Mouse (Mus musculus): ENCODE measurements at regions not wholly inside any gene's neighbourhood (a gene's known extent, or its start where the extent isn't known, plus 50 kb on each side); places are given as distances from the start of the nearest gene placed in this dataset.
A peak's percentile ranks its signal among the peaks of the same experiment; 100 is the strongest.
"Not testable (repeated sequence)": the region's sequence is repeated elsewhere in the genome, so short reads cannot be mapped to it uniquely, and the experiment has no call there.

DNA sequence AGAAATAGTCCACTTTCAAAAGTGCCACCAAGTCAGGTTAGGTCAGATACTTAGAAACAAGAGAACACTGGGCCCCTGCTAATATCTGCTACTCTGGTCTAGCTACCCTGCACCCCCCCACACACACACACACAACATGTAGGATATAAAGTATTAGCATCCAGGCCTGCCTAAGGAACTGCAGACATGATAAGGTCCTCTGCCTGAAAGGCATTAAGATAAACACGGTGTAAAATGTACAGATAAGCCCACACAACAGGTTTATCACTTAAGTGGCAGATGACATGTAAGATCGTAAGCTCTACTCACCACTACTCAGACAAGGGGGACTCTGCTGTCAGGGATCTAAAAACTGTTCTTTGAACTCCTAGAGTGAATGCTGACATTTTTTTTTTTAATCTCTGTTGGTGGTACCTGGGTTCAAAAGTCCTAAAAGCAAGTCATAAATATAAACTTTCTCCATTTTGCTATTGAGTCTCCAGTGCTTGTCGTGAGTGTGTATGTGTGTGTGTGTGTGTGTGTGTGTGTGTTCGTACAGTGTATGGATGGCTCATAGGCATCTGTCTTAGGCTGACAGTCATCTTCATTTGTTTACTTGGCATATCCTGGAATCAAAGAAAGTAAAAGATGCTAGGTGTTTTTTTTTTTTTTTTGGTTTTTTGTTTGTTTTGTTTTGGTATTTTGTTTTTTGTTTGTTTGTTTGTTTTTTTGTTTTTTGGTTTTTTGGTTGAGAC lies 52.2 kb downstream of the Gm9817 start:
- intact Hi-C loops (cut with DNase I): no loop called here
- DNase-seq (ENCODE audit: low spot score in 2 of 2): no peak

DNA sequence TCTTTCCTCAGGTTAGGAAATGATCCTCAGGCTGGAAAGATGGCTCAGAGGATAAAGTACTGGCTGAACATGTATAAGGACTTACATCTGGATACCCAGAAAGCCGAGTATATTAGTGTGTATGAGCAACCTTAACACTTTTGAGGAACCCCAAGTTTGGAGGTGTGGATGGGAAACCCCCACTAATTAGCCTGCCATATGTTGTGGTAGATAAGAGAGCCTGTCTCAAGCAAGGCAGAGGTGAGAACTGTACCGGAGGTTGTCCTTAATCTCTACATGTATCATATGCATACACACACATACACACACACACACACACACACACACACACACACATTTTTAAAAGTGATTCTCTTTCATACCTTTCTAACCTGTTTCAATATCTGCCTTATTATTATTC lies 62.1 kb downstream of the Gm9817 start:
- intact Hi-C loops (cut with DNase I): no loop called here
- no peak for DNase-seq (ENCODE audit: low spot score in 2 of 2)

DNA sequence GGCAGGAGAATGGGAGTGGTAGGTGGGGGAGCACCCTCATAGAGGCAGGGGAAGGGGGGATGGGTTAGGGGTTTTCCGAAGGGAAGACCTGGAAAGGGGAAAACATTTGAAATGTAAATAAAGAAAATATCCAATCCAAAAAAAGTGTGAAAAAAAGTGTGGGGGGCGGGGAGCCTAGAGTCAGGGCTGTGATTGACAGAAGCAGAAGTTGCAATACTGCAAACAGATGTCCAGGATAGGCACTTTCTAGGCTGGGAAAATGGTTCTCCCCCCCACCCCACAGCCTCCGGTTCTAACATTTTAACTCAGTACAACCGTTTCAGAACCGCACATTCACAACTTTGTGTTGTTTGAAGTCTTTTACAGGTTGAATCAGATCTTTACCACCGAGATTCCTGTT lies 66.6 kb downstream of the Gm9817 start:
- no peak for DNase-seq (ENCODE audit: low spot score in 2 of 2)

DNA sequence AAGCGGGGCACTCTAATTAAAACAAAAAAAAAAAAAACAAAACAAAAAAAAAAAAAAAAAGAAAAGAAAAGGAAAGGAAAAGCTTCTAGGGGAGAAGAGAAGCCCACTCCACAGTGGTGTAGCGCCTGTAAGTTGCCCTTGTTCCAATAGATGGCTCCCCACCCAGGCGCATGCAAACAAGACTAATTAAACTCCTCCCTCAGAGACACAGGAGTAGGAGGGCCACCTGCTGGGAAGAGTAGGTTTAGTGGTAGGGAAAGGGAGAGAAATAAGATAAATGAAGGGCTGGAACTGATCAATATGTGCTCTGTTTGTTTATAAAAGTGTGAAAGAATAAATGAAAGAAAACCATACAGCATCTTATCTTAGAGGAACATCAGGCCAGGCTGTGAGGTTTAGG lies 77.7 kb downstream of the Gm9817 start:
- intact Hi-C loops (cut with DNase I): no loop called here
- DNase-seq (ENCODE audit: low spot score in 2 of 2): no peak

More for the DNA sequence above, 66.6 kb downstream of the Gm9817 start:
- intact Hi-C loops (cut with DNase I): no loop called here

DNA sequence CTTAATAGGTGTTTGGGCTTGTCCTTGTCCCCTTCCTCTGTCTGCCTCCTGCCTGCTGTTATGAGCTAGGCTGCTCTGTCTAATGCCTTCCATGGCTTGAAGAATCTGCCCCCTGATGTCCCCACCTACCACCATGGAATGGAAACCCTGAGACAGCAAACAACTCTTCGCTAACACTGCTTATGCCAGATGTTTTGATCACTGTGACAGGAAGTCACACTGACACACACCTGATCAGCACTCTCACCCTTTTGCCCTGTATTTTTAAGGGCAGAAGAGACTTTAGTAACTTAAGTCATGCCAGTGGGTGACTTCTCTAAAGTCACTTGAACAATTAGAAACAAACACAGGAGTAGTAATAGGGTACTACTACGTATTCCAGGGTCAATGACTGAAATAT lies 78.5 kb downstream of the Gm9817 start:
- intact Hi-C loops (cut with DNase I): no loop called here
- no peak for DNase-seq (ENCODE audit: low spot score in 2 of 2)

DNA sequence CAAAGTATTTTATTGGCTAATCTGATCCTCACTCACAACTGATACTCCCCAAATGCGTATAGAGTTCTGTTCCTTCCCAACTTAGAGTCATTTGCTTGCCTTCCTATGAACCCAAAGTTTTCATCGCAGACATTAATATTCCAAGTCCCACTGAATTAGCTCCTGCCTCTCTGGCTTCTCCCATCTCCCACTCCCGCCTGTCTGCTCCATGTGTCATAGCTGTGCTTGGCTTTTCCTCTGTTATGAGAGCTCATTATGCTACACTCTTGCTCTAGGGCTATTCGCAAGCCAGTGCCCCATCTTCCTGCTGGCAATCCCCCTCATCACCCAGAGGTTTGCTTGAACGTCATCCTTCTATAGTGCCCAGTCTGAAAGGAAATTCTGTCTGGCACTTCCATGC lies 81.8 kb downstream of the Gm9817 start:
- intact Hi-C loops (cut with DNase I): no loop called here

DNA sequence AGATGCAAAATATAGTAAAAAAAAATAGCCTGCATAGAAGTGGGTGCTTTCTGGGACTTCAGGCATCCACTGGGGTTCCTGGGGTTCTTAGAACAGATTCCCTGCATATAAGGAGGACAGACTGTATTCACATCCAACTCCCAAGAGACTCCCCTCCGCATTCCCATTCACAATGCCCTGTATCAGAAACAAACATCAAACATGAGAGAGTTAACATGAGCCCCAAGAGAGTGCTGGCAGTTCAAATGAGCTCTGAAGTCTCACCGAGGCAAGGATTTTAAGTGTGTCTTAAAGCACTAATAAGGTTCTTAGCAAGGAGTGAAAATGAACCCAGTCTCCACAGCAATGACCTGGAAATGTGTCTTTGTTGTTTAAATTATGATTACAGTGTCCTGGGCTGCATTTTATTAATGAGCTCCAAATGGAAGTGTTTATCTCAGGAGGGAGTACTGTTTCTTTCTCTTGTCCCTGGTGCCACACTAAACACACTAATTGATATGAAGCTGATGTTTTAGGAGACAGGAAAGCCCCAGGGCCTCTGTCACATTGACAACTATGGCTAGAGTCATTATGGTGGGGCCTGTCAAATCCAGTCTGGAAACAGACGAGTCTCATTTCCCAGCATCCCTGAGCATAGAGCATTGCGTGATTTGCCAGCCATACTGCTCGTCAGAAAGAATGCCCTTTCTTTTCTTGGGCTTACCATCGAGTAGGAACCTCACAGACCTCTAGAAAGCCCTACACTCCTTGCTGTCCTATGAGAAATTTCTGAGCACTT lies 85.7 kb downstream of the Gm9817 start:
- intact Hi-C loops (cut with DNase I): no loop called here
- no peak for DNase-seq (ENCODE audit: low spot score in 2 of 2)

More for the DNA sequence above, 81.8 kb downstream of the Gm9817 start:
- no peak for DNase-seq (ENCODE audit: low spot score in 2 of 2)

DNA sequence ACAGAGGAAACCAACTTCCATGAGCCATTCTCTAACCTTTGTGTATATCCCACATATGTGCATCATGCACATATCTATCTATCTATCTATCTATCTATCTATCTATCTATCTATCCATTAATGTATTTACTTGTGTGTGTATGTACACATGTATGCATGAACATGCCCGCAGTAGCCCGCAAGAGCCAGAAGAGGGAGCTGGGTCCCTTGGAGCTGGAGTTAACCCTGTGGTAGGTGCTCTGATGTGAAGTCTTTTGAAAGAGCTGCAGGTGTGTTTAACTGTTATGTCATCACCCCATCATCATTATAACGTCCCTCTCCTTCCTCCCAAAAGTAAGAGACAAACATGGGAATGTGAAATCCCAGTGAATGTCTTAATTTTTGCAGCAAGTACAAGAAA lies 86.7 kb downstream of the Gm9817 start:
- intact Hi-C loops (cut with DNase I): no loop called here
- DNase-seq (ENCODE audit: low spot score in 2 of 2): no peak

DNA sequence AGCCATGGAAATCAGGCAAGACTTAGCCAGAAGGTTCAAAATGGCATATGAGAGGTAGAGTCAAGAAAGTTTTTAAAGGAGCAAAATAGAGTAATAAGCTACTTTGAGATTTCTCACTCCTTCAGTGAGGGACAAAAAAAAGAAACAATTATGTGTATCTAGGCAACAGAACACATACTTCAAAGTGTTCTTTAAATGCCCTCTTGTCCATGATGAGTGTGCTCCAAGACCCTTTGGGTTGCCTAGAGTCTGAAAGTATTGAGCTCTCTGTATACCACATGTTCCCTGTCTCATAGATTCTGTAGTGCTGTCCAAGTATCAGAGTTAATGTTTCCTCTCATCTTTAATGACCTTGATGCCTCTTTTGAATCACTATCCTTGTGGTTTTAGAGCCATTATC lies 91.2 kb downstream of the Gm9817 start:
- DNase-seq (ENCODE audit: low spot score in 2 of 2): no peak
- intact Hi-C loops (cut with DNase I): no loop called here

DNA sequence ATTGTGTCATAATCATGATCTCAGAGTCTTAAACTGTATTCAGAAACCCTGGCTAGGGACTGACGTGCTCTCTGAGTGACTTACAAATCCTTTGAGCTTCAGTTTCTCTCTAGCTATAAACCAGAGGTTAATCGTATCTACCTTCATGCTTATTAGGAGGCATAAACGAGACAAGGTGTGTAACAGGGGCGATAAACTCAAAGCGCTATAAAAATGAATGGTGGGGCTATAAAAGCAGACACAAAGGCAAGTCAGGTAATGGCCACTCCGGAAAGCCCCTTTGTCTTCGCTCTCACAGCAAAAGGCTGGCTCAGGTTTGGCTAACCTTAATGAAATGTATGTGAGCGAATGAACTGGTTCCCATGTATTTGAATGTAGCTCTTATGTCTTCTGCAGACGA lies 94.6 kb downstream of the Gm9817 start:
- no peak for DNase-seq (ENCODE audit: low spot score in 2 of 2)
- intact Hi-C loops (cut with DNase I): no loop called here

DNA sequence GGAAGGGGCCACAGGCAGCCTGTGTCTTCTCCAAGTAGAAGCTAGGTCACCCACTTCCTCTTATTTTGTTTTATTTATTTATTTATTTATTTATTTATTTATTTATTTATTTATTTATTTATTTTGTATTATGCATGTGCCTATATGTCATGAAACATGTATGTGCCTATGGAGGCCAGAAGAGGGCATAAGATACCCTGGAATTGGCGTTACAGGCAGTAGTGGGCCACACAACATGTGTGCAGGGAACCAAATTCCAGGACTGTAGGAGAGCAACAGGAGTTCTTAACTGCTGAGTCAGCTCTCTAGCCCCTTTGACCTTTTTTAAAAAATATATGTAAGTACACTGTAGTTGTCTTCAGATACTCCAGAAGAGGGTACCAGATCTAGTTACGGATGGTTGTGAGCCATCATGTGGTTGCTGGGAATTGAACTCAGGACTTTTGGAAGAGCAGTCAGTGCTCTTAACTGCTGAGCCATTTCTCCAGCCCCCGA lies 97.3 kb downstream of the Gm9817 start:
- DNase-seq (ENCODE audit: low spot score in 2 of 2); intact Hi-C loops (cut with DNase I): not testable (repeated sequence)

DNA sequence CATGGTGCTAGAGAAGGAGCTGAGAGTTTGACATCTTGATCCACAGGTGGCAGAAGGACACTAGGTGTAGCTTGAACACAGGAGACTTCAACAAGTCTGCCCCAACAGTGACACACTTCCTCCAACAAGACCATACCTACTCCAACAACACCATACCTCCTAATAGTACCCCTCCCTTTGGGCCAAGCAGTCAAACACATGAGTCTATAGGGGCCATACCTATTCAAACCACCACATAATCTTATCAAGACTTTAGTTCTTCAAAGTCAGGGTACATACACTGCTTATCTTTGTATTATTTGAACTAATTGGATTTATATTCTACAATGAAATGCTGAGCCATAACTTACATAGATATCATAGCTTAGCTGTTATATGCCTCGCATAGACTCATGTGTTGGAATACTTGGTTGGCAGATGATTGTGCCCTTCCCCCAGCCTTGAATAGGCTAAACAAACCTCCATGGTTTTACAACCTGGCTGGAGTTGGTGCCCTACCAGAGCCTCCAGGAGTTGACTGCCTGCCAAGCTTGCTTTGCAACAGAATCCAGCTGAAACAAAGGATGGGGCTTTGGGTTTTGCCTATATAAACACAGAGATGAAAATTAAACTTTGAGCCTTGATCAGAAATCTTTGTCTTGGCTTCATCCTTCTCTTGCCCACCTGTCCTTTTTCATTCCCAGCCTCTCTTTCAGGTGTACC lies 103.2 kb downstream of the Gm9817 start:
- no peak for DNase-seq (ENCODE audit: low spot score in 2 of 2)
- intact Hi-C loops (cut with DNase I): no loop called here

DNA sequence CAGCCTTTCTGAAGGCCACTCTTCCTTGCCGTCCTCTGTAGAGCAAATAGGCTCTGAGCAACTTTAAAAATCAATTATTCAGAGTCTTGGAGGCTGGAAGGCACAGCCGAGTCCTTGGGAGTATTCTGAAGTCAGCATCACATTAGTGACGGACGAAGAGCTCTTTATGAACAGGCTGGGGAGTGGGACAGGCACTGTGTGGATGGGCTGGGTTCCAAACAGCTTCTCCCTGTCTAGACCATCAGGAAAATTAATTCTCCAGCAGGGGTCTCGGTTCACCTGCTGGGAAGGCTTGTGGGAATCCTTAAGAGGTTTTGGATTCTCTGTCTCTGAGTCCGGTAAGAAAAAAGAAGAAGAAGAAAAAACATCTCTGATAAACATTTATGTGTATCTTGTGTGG lies 110.9 kb downstream of the Gm9817 start:
- DNase-seq (ENCODE audit: low spot score in 2 of 2): no peak
- intact Hi-C loops (cut with DNase I): no loop called here

DNA sequence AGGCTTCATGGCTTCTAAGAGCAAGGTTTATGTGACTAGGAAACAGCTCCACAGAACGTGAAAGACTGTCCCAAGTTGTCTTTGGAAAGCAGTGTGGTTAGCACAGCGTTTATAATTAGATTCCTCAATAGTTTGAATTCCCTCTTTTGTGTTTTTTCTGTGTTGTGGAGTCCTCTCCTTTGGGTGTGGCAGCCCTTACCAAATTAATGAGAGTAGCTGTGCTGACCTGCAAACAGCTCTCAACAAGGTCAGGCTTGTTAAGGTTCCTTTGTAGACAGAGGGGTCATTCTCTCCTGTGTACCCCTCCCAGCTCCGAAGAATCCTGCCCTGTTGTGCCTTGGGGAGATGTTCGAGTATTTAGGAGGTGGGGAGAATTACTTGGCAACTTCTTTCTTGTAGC lies 111.7 kb downstream of the Gm9817 start:
- no peak for DNase-seq (ENCODE audit: low spot score in 2 of 2)
- intact Hi-C loops (cut with DNase I): no loop called here

DNA sequence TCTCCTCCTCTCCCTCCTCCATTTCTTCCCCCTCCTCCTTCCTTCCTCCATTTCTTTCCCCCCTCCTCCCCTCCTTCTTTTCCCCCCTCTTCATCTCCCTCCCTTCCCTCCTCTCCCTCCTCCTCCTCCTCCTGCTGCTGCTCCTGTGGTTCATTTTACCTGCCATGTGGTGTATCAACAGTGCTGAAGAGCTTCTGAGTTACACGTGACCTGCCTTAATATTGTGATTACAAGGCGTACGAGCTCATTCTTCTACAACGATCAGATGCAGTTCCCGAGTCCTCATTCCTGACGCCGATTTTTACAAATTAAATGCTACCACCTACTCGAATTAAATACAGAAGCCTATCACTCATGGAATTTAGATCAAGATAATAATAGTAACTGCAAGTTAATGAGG lies 113.6 kb downstream of the Gm9817 start:
- intact Hi-C loops (cut with DNase I): no loop called here
- DNase-seq (ENCODE audit: low spot score in 2 of 2): no peak

DNA sequence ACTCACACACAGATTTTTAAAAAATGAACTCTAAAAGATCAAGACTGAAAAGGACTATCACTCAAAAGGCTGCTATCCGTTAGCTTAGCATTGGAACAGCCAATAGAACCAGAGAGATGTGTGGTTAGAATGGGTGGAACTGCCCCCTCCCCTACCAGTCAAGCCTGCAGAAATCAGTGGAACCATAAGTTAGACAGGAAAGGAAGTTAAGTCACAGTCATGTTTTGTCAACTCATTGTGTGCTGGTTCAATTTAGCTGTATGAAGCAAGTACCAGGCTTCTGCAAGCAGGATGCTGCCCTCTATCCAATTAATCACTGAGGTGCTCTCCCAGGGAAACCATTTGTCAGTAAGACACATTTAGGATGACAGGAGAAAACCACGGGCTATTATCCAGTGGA lies 117.1 kb downstream of the Gm9817 start:
- DNase-seq (ENCODE audit: low spot score in 2 of 2): no peak
- intact Hi-C loops (cut with DNase I): no loop called here

DNA sequence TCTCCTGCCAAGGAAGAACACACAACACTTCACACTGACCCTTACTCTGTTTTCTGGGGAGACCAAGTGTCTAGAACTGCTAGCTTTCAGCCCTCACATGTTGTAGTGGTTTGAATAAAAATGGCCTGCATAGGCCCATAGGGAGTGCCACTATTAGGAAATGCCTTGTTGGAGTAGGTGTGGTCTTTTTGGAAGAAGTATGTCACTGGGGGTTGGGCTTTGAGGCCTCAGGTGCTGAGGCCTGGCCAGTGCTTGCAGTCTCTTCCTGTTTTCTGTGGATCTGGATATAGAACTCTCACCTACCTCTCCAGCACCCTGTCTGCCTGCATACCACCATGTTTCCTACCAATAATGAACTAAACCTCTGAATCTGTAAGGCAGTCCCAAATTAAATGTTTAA lies 117.9 kb downstream of the Gm9817 start:
- intact Hi-C loops (cut with DNase I): no loop called here
- DNase-seq (ENCODE audit: low spot score in 2 of 2): no peak

DNA sequence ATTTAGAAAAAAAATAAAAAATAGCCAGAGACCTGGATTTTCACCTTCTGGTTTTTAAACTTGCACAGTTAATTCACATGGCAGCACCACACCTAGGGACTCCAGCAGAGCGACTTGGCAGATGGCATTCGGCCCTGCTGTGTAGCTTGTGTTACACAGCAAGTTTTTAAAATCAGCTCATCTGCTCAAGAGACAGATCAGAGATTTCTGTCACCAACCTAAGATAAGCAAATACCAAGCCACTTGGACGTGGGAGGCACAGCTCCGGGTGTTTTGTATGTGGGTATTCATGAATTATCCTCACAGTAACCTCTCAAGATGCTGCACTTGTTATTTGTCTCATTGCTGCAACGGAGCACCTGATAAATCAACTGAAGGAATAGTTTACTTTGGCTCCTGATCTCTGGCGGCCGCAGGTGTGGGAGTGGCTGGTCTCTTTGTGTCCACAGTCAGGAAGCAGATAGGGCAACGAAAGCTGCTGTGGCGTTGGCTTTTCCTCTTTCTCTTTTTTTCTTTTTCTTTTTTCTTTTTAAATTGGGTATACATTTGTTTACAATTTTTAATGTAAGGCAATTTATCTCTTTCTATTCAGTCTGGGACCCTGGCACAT lies 122.1 kb downstream of the Gm9817 start:
- intact Hi-C loops (cut with DNase I): no loop called here
- peak in 1 of 2 experiments; percentile 16 for DNase-seq (ENCODE audit: low spot score in 2 of 2)

DNA sequence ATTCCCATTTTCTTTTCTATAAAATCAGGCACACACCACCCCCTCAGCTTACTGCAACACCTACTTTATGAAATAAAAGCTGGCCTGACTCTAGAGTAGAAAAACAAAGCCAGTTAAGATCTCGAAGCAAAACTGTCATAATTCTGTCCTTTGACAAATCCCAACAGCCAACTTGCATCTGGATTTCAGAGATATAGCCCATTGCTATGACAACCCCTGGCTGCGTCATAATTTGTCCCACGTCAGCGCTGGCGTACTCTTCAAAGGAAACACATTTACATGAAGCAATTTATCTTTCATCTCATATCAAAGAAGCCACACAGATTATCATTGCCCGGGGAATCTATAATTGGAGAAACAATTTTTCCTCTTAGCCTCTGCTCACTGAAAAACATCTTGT lies 126.4 kb downstream of the Gm9817 start:
- intact Hi-C loops (cut with DNase I): no loop called here
- peak in 1 of 2 experiments; percentile 23 for DNase-seq (ENCODE audit: low spot score in 2 of 2)

DNA sequence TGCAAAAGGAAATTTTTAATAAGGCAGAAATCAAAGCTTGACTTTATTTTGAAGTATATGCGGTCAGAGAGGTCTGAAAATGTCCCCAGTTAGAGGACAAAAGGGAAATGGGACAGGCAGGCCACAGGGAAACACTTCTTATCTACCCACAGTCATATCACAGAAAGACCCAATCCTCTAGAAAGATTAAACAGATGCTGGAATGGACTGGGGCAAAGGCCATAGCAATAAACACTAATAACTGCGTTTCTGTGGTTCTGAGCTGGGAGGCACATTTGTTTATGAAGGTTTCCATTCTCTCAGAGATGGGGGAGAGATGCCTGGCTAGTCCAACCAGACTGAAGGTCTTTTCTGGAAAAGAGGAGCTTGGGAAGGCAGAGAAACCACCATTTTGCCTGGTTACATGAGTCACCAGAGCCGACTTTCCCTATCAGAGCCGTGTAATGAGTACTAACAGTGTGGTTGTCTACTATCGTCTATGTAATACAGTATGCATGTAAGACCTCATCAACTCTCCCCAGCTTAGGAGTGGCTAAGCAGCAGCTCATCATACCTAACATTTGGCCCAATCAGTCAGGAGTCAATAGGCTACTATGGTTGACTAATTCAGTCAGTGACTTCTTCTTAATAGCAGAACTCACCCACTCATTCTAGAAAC lies 130.2 kb downstream of the Gm9817 start:
- no peak for DNase-seq (ENCODE audit: low spot score in 2 of 2)
- intact Hi-C loops (cut with DNase I): no loop called here

Data from left cerebral cortex, postnatal 36 days (tissue).